Mouse (Mus musculus): ENCODE data around the gene Kcnj12. TPM values are rescaled to one million over a fixed set of nuclear protein-coding genes. Genes with fewer than 3 reads are reported as not detected.

Gene Kcnj12
- 1 to 10 TPM; 2.3 to 2.9 TPM for total RNA-seq (2021)
- long read RNA-seq, experiment 1, partial matches to known transcripts, result 0 of 4 reads
- long read RNA-seq, experiment 1, other reads (novel, unspliced or antisense), result 0 of 4 reads
- long read RNA-seq, experiment 2, partial matches to known transcripts, result 0 of 3 reads
- long read RNA-seq, experiment 2, other reads (novel, unspliced or antisense), result 1 of 3 reads

GRCm38 (mm10) chr11:61022550-61023391, at the start of gene Kcnj12:
TSS of gene Kcnj12 (plus strand) at chr11:61022564.
- DNase-seq, result peak; percentile 22

- no peak for DNase-seq
Measured at GRCm38 (mm10) chr11:60975097-60975496, 47.3 kb upstream of the Kcnj12 start.

- DNase-seq, result no peak
Measured at GRCm38 (mm10) chr11:60976234-60976633, 46.1 kb upstream of the Kcnj12 start.

DNA sequence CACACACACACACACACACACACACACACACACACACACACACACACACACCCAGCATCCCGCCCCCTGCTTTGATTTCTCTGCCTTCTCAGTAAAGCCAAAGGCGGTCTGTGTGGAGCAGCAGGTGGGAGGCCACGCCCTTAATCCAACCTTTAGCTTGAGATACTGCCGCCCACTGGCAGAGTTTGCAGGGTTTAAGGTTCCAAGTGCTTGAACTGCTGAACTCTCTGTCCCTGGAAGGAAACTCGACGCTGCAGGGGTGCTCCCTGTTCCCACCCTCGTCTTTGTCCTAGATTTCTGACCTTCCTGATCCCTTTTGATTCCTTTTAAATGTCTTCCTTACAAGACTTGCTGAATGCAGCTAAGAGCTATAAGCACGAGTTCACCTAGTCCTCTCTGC, 45.6 kb upstream of the Kcnj12 start:
- DNase-seq, result no peak

GRCm38 (mm10) chr11:60977153-60977552, 45.2 kb upstream of the Kcnj12 start:
- peak; percentile 63 for DNase-seq

DNA sequence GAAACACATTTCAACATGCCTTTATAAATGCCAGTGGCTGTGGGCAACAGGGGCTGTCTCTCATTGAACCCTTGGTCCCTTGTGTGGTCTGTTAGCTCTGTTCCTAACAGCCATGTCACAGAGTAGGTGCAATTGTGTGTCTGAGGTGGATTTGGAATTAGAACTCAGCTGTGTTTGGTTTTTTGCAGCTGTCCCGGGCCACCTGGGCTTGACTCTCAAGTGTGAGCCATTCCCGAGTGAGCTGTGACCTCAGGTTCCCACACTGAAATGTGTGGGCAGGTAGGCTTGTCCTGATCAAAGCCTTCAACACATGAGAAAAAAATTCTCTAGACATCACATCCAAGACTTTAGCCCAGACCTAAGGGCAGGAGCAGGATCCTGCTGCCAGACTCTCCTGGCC, 43.7 kb upstream of the Kcnj12 start:
- no peak for DNase-seq

GRCm38 (mm10) chr11:60979788-60980187, 42.6 kb upstream of the Kcnj12 start:
- DNase-seq, result no peak

- peak; percentile 19 for DNase-seq
Measured at GRCm38 (mm10) chr11:60981693-60982486, 40.5 kb upstream of the Kcnj12 start.

- peak; percentile 58 for DNase-seq
Measured at GRCm38 (mm10) chr11:60984912-60985558, 37.3 kb upstream of the Kcnj12 start.

DNA sequence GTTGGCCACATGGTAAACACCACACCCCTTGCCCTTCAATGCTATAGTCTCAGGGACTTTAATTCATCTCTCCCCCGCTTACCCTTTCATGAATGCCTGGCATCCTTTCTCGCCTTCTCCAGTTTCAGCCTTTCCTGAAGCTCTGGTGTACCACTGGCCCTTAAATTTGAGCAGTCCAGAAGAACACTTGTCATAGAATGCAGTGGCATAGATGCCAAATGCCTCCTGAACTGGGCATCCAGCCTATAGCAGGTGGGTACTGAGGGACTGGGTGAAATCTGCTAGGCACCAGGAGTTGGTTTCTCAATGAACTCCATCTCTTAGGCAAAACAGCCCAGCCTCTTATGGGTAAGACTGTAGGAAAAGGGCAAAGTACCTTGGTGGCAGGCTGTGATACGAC, 31.9 kb upstream of the Kcnj12 start:
- no peak for DNase-seq

DNA sequence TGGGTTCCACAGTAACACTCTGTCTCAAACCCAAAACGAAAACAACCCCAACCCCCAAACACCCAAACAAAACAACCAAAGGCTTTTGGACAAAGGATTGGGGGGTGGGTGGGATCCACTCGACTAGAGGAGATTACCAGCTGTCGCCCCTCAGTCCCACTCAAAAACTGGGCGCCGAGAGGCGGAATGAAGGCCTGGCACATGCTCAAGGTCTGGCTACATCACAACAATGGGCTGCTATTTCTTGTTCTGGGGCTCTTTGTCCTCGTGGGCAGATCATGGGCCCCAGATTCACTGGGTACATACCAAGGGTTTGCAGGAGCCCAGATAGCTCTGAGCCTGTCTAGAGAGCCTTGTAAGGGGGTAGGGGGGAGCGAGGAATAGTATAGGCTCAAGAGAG, 19.6 kb upstream of the Kcnj12 start:
- DNase-seq, result no peak

GRCm38 (mm10) chr11:61004046-61004445, 18.3 kb upstream of the Kcnj12 start:
- no peak for DNase-seq

DNA sequence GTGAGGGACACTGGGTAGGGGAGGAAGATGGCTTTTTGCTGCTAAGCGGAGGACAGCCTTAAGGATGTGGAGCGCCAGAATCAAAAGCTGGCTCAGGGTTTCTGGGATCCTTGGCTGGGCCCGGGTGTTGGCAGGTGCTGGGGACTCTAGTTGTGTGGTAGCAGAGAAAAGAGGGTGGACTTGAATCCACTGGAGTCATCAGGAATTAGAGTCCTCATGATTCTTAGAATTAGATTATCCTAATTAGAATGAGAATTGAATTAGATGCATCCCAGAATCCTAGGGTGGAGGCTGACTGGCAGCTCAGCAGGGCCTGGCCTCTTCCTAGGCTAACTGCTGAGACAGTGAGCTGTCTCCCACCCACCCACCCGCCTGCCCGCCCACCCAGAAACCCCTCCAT, 17.6 kb upstream of the Kcnj12 start:
- DNase-seq, result no peak

GRCm38 (mm10) chr11:61005345-61005744, 17.0 kb upstream of the Kcnj12 start:
- DNase-seq, result no peak

GRCm38 (mm10) chr11:61011736-61012294, 10.5 kb upstream of the Kcnj12 start:
- DNase-seq, result no peak

DNA sequence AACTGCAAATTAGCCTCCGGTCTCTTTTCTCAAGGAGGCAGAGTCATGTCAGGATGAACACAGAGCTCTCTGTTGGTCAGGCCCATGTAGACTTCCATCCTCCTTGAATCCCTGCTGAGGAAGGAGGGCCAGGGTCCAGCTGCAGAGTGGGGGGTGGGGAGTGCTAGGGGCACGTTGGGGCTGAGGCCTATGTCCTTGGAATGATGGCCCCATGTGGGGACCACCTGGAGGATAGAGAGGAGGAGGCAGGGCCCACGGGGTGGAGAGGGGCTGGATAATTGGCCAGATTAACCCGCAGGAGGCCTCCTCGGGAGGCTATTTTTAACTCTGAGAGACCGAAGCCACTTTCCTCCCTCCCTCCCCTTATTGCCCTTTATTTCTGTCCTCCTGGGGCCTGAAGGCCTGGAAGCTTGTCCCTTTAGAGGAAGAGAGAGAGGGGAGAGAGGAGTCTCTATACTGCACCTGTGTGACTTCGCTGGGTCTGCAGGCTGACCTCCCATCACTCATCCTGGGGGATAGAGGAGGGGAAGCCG, 5.4 kb upstream of the Kcnj12 start:
- DNase-seq, result no peak

DNA sequence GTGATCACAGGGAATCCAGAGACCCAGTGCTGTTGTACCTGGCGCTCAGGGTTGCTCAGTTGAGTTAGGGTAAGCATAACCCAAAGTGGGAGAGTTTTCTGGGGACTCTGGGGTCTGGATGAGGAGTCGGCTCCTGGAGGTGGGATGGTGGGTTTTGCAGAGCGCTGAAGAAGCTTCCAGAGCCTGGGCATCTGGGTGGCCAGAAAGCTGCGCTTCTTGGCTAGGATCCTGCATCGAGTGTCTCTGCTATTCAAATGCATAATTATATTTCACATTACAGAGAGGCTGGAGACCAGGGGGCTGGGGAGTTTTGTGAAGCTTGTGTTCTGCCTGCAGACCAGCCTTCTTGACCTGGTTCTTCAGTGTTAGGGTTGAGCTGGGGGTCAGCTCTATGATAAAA, 1.2 kb upstream of the Kcnj12 start:
- DNase-seq, result no peak

- peak; percentile 45 for DNase-seq
Measured at GRCm38 (mm10) chr11:61021676-61022549, 451 bp upstream of the Kcnj12 start.

GRCm38 (mm10) chr11:61023416-61024200, 1.2 kb downstream of the Kcnj12 start:
- DNase-seq, result no peak

DNA sequence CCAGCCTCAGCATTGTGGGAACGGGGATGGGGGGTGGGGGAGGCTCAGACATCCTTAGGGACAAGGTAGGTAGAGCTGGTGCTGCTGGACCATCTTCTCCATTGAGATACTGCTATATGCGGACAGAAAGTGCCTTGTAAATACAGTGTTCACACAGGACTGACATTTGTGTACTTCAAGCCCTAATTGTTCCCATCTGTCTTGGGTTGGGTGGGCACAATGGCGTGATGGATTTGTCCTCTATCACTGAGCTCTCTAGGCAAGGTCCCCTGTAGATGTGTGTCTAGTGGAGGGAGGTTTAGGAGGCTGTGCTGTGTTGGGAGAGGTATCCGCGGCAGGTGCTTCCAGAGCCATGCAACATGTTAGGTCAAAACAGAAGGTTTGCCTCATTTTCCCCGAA, 2.0 kb downstream of the Kcnj12 start:
- DNase-seq, result no peak

All from adrenal gland, postnatal 10 days (tissue).